9 mouse cellular contexts compared by ENCODE assay signal in genomic region chr12:16828505-16828904, GRCm38 (mm10). TPM values are rescaled to one million over a fixed set of nuclear protein-coding genes. Genes with fewer than 3 reads are reported as not detected.
DNase-seq lines count a peak whose midpoint lies in the region; ATAC-seq lines count a peak whose summit lies in the region.
"Had no signal": no experiment of that assay in that cellular context is flagged by ENCODE, and none has a peak within 500 bp of the region (broad histone marks: within the 10 kb centered on the region; RNA-seq: fewer than 3 reads in every experiment).

No protein-coding gene starts in this region.

- WGBS in kidney, embryonic 16.5 days: 76% methylated on average over 6 of the region's 6 CpGs
- 89% methylated on average over 6 of the region's 6 CpGs for WGBS in forebrain, embryonic 13.5 days

- H3K9ac ChIP-seq in kidney, embryonic 16.5 days (replicated peaks; ENCODE audit: low read length): no peak overlapping the region
- no peak overlapping the region for H3K9ac ChIP-seq in forebrain, embryonic 13.5 days

- no peaks in the 10 kb centered on the region for H3K27me3 ChIP-seq in kidney, embryonic 16.5 days (ENCODE audit: insufficient read depth, low read length)
- H3K27me3 ChIP-seq in forebrain, embryonic 13.5 days: no peaks in the 10 kb centered on the region
- H3K27me3 ChIP-seq: Patski had no signal

- no peaks in the 10 kb centered on the region for H3K4me1 ChIP-seq in kidney, embryonic 16.5 days (ENCODE audit: insufficient read depth, low read length)
- no peaks in the 10 kb centered on the region for H3K4me1 ChIP-seq in forebrain, embryonic 13.5 days

- H3K4me3 ChIP-seq in kidney, embryonic 16.5 days (ENCODE audit: low read length): no peak overlapping the region
- no peak overlapping the region for H3K4me3 ChIP-seq in forebrain, embryonic 13.5 days

- no peak overlapping the region for H3K4me2 ChIP-seq in kidney, embryonic 16.5 days (replicated peaks; ENCODE audit: low read depth, low read length)
- no peak overlapping the region for H3K4me2 ChIP-seq in forebrain, embryonic 13.5 days

- no peak overlapping the region for H3K27ac ChIP-seq in kidney, embryonic 16.5 days (ENCODE audit: low read length)
- H3K27ac ChIP-seq in forebrain, embryonic 13.5 days: no peak overlapping the region

- peaks cover 22% of the 10 kb centered on the region for H3K36me3 ChIP-seq in kidney, embryonic 16.5 days (ENCODE audit: insufficient read depth, low read length)
- H3K36me3 ChIP-seq in forebrain, embryonic 13.5 days (ENCODE audit: poor library complexity, severe bottlenecking): peaks cover 56% of the 10 kb centered on the region

- H3K9me3 ChIP-seq in kidney, embryonic 16.5 days (ENCODE audit: low read length): no peaks in the 10 kb centered on the region
- no peaks in the 10 kb centered on the region for H3K9me3 ChIP-seq in forebrain, embryonic 13.5 days (replicated peaks)

- ATAC-seq in kidney, embryonic 16.5 days (ENCODE audit: low FRiP score, low TSS enrichment): no peak
- ATAC-seq in megakaryocyte-erythroid progenitor cell, adult 5-6 weeks (replicated peaks; ENCODE audit: low FRiP score, low TSS enrichment, poor library complexity, severe bottlenecking): peak; percentile 48
- ATAC-seq in cerebellum, adult (ENCODE audit: insufficient number of reproducible peaks, low FRiP score, low TSS enrichment): no peak
- ATAC-seq in forebrain, embryonic 13.5 days: no peak
- ATAC-seq: Patski had no signal

- DNase-seq in kidney, adult 18-20 months: peak; percentile 69
- DNase-seq in ZHBTc4 (ENCODE audit: low read depth, low spot score): peak; percentile 36
- peak; percentile 61 for DNase-seq in heart, adult 8-10 months (ENCODE audit: low spot score)
- DNase-seq in kidney, postnatal 4 days: peak; percentile 62 to 70

RNA-seq across cellular contexts. Expression of gene E2f6, which starts 17.7 kb away (rescaled TPM):
- polyA plus RNA-seq in kidney, embryonic 16.5 days (2015; fragmentation: Nextera tagmentation; extraction: Ambion mirVana): 41.7 and 45.1 TPM in 2 replicates
- total RNA-seq in heart, adult 8-10 months (2022): 10 to 100 TPM; 86.4 to 90.4 (median 88.2) TPM
- total RNA-seq in megakaryocyte-erythroid progenitor cell, adult 5-6 weeks (2014; fragmentation: Nextera tagmentation): 68.4 and 73.2 TPM in 2 replicates
- total RNA-seq in megakaryocyte-erythroid progenitor cell, adult 5-6 weeks (2017): 71.5 and 73.6 TPM in 2 replicates
- 43.3 and 51.8 TPM in 2 replicates for polyA plus RNA-seq in forebrain, embryonic 13.5 days (2015; fragmentation: Nextera tagmentation; extraction: Ambion mirVana)

RNA-seq across cellular contexts. Expression of gene Greb1, which starts 27.8 kb away (rescaled TPM):
- polyA plus RNA-seq in kidney, embryonic 16.5 days (2015; fragmentation: Nextera tagmentation; extraction: Ambion mirVana): 4.4 and 5.2 TPM in 2 replicates
- total RNA-seq in heart, adult 8-10 months (2022): 1 to 10 TPM in 1 of 4 experiments, under 1 TPM in 3; 0.16 to 1.2 (median 0.64) TPM
- 7.2 TPM in 1 of 2 replicates, not detected in the other for total RNA-seq in megakaryocyte-erythroid progenitor cell, adult 5-6 weeks (2014; fragmentation: Nextera tagmentation)
- not detected in 2 replicates for total RNA-seq in megakaryocyte-erythroid progenitor cell, adult 5-6 weeks (2017)
- polyA plus RNA-seq in forebrain, embryonic 13.5 days (2015; fragmentation: Nextera tagmentation; extraction: Ambion mirVana): 0.85 and 0.97 TPM in 2 replicates
